Mouse (Mus musculus): ENCODE measurements around the gene Zfp185. TPM values are rescaled to one million over a fixed set of nuclear protein-coding genes. Genes with fewer than 3 reads are reported as not detected.

Gene Zfp185
- polyA plus RNA-seq, 1 experiment, result 1.3 TPM

- H3K4me1 ChIP-seq (replicated peaks; ENCODE audit: control insufficient read depth, insufficient read depth, low read length), result no peaks in the 10 kb centered on the region
- TF ChIP-seq CTCF (IDR thresholded peaks at IDR 0.05; ENCODE audit: borderline replicate concordance, control insufficient read depth, extremely low read depth, insufficient read depth, low read length, poor library complexity), result no peak
- TF ChIP-seq POLR2A (IDR thresholded peaks at IDR 0.05; ENCODE audit: control insufficient read depth, extremely low read depth, insufficient read depth, low read length, poor library complexity), result no peak
- H3K36me3 ChIP-seq (ENCODE audit: control insufficient read depth, insufficient read depth, low read length), result no peaks in the 10 kb centered on the region
- 90% methylated on average over 5 of the region's 5 CpGs for WGBS
- no peak overlapping the region for H3K27ac ChIP-seq (ENCODE audit: control insufficient read depth, insufficient read depth, low read length)
- no peak overlapping the region for H3K4me3 ChIP-seq (ENCODE audit: control insufficient read depth, insufficient read depth, low read length)
- DNase-seq, result no peak
- no peaks in the 10 kb centered on the region for H3K27me3 ChIP-seq (ENCODE audit: control insufficient read depth, insufficient read depth, low read length)
Measured at GRCm38 (mm10) chrX:73003110-73003509, 16.0 kb downstream of the Zfp185 start.

- 90% methylated on average over 4 of the region's 4 CpGs for WGBS
- H3K36me3 ChIP-seq (ENCODE audit: control insufficient read depth, insufficient read depth, low read length), result no peaks in the 10 kb centered on the region
- H3K4me1 ChIP-seq (replicated peaks; ENCODE audit: control insufficient read depth, insufficient read depth, low read length), result no peaks in the 10 kb centered on the region
- no peak overlapping the region for H3K4me3 ChIP-seq (ENCODE audit: control insufficient read depth, insufficient read depth, low read length)
- no peak for DNase-seq
- H3K27ac ChIP-seq (ENCODE audit: control insufficient read depth, insufficient read depth, low read length), result no peak overlapping the region
- no peaks in the 10 kb centered on the region for H3K27me3 ChIP-seq (ENCODE audit: control insufficient read depth, insufficient read depth, low read length)
- no peak for TF ChIP-seq POLR2A (IDR thresholded peaks at IDR 0.05; ENCODE audit: control insufficient read depth, extremely low read depth, insufficient read depth, low read length, poor library complexity)
Measured at GRCm38 (mm10) chrX:73005678-73006077, 18.5 kb downstream of the Zfp185 start.

GRCm38 (mm10) chrX:73007597-73008479, 20.7 kb downstream of the Zfp185 start:
- Histone ChIP-seq H3K27me3 (ENCODE audit: control insufficient read depth, insufficient read depth, low read length) (no peaks in the 10 kb centered on the region), H3K4me1 (replicated peaks; ENCODE audit: control insufficient read depth, insufficient read depth, low read length) (no peaks in the 10 kb centered on the region), H3K36me3 (ENCODE audit: control insufficient read depth, insufficient read depth, low read length) (no peaks in the 10 kb centered on the region), H3K4me3 (ENCODE audit: control insufficient read depth, insufficient read depth, low read length) (peak overlapping the region; percentile 30; the same call in 1 of the 2 replicates), H3K27ac (ENCODE audit: control insufficient read depth, insufficient read depth, low read length) (peak overlapping the region; percentile 78)
- peak; percentile 91 for DNase-seq
- TF ChIP-seq POLR2A (IDR thresholded peaks at IDR 0.05; ENCODE audit: control insufficient read depth, extremely low read depth, insufficient read depth, low read length, poor library complexity) (no peak), CTCF (IDR thresholded peaks at IDR 0.05; ENCODE audit: borderline replicate concordance, control insufficient read depth, extremely low read depth, insufficient read depth, low read length, poor library complexity) (peak; percentile 84)
- WGBS, result under 1% methylated on average over 25 of the region's 27 CpGs

- TF ChIP-seq POLR2A (IDR thresholded peaks at IDR 0.05; ENCODE audit: control insufficient read depth, extremely low read depth, insufficient read depth, low read length, poor library complexity), result no peak
- TF ChIP-seq CTCF (IDR thresholded peaks at IDR 0.05; ENCODE audit: borderline replicate concordance, control insufficient read depth, extremely low read depth, insufficient read depth, low read length, poor library complexity), result no peak
- 92% methylated on average over 4 of the region's 4 CpGs for WGBS
- no peak for DNase-seq
- no peak overlapping the region for H3K4me3 ChIP-seq (ENCODE audit: control insufficient read depth, insufficient read depth, low read length)
- H3K27me3 ChIP-seq (ENCODE audit: control insufficient read depth, insufficient read depth, low read length), result no peaks in the 10 kb centered on the region
- H3K27ac ChIP-seq (ENCODE audit: control insufficient read depth, insufficient read depth, low read length), result no peak overlapping the region
- H3K4me1 ChIP-seq (replicated peaks; ENCODE audit: control insufficient read depth, insufficient read depth, low read length), result no peaks in the 10 kb centered on the region
- H3K36me3 ChIP-seq (ENCODE audit: control insufficient read depth, insufficient read depth, low read length), result no peaks in the 10 kb centered on the region
Measured at GRCm38 (mm10) chrX:73012846-73013245, 25.7 kb downstream of the Zfp185 start.

GRCm38 (mm10) chrX:73037003-73037402, 49.9 kb downstream of the Zfp185 start, which contains the start of gene Pnma5:
Gene Pnma5 (minus strand): TSS chrX:73037103.
- Histone ChIP-seq H3K27me3 (ENCODE audit: control insufficient read depth, insufficient read depth, low read length) (no peaks in the 10 kb centered on the region), H3K4me1 (replicated peaks; ENCODE audit: control insufficient read depth, insufficient read depth, low read length) (no peaks in the 10 kb centered on the region)

GRCm38 (mm10) chrX:73038831-73039230, 51.7 kb downstream of the Zfp185 start:
- no peaks in the 10 kb centered on the region for H3K36me3 ChIP-seq (ENCODE audit: control insufficient read depth, insufficient read depth, low read length)
- 91% methylated on average over 8 of the region's 8 CpGs for WGBS
- DNase-seq, result no peak
- no peaks in the 10 kb centered on the region for H3K4me1 ChIP-seq (replicated peaks; ENCODE audit: control insufficient read depth, insufficient read depth, low read length)
- no peak overlapping the region for H3K4me3 ChIP-seq (ENCODE audit: control insufficient read depth, insufficient read depth, low read length)
- no peak overlapping the region for H3K27ac ChIP-seq (ENCODE audit: control insufficient read depth, insufficient read depth, low read length)
- TF ChIP-seq POLR2A (IDR thresholded peaks at IDR 0.05; ENCODE audit: control insufficient read depth, extremely low read depth, insufficient read depth, low read length, poor library complexity) (no peak), CTCF (IDR thresholded peaks at IDR 0.05; ENCODE audit: borderline replicate concordance, control insufficient read depth, extremely low read depth, insufficient read depth, low read length, poor library complexity) (no peak)
- H3K27me3 ChIP-seq (ENCODE audit: control insufficient read depth, insufficient read depth, low read length), result no peaks in the 10 kb centered on the region

More at GRCm38 (mm10) chrX:73037003-73037402, 49.9 kb downstream of the Zfp185 start, which contains the start of gene Pnma5:
- Histone ChIP-seq H3K4me3 (ENCODE audit: control insufficient read depth, insufficient read depth, low read length) (no peak within 1 kb of the TSS), H3K36me3 (ENCODE audit: control insufficient read depth, insufficient read depth, low read length) (no peaks in the 10 kb centered on the region), H3K27ac (ENCODE audit: control insufficient read depth, insufficient read depth, low read length) (no peak within 1 kb of the TSS)
- DNase-seq, result no peak
- 86% methylated on average over 1 of the region's 1 CpGs for WGBS
- TF ChIP-seq CTCF (IDR thresholded peaks at IDR 0.05; ENCODE audit: borderline replicate concordance, control insufficient read depth, extremely low read depth, insufficient read depth, low read length, poor library complexity), result no peak
